Mouse (Mus musculus) lung, adult 2 months (tissue): Measurements from ENCODE around the gene Lamb1.

Source experiments
- CTCF ChIP-seq: fragments of 200-500 bp; IDR thresholded peaks from 2 replicates; pipeline ENCODE4 v1.5.1; 2011; ENCODE audit warnings: mild to moderate bottlenecking, low read length, control low read depth; ENCODE audit not compliant: insufficient read depth
- POLR2A ChIP-seq: fragments of 200-500 bp; IDR thresholded peaks from 2 replicates; pipeline ENCODE4 v1.6.1; 2011; ENCODE audit warnings: low read depth, mild to moderate bottlenecking, control low read depth, low read length, borderline replicate concordance; ENCODE audit errors: extremely low read depth

- TF ChIP-seq CTCF (no peak), POLR2A (no peak)
Observed at GRCm38 (mm10) chr12:31315961-31316360, 50.9 kb downstream of the Lamb1 start.
